Mouse (Mus musculus) cerebellum, adult 2 months (tissue): ENCODE data around the gene Camk2d.

ENCODE experiments used
- CTCF ChIP-seq: fragments of 200-500 bp; IDR thresholded peaks from 2 replicates; pipeline ENCODE4 v1.5.1; 2011; ENCODE audit warnings: low read depth, mild to moderate bottlenecking, control low read depth, low read length, moderate library complexity, borderline replicate concordance; ENCODE audit not compliant: insufficient read depth
- POLR2A ChIP-seq: fragments of 200-500 bp; IDR thresholded peaks from 2 replicates; pipeline ENCODE4 v1.6.1; 2011; ENCODE audit warnings: low read length, control low read depth, borderline replicate concordance; ENCODE audit not compliant: insufficient read depth

DNA sequence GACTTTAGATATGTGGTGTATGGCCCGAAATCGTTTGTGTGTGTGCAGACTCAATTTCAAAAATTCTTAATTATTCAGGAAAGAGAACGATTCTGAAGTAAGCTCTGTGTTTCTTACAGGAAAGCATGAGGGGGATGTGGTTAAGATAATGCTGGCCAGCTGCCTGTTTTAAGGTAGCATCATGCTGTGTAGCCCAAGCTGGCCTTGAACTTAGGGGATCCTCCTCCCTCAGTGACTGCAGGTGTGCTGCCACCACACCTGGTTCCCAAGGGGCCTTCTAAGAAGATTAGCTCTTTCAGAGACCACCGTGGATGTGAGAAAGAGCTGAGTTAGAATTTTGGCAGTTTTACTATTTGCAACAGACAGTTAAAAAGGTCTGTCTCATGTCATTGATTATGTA, 61.8 kb downstream of the Camk2d start:
- no peak for TF ChIP-seq CTCF
- TF ChIP-seq POLR2A: no peak
